Mouse (Mus musculus) limb, embryonic 15.5 days (tissue): ENCODE data around the gene Fbxl19. TPM values are rescaled to one million over a fixed set of nuclear protein-coding genes. Genes with fewer than 3 reads are reported as not detected.
"Not testable (repeated sequence)": the region's sequence is repeated elsewhere in the genome, so short reads cannot be mapped to it uniquely, and the experiment has no call there.

ENCODE experiments used
- ATAC-seq: fragments of 200-750 bp; cut with Nextera tagmentation; 2 replicates; pipeline ENCODE4 v1.8.0; 2017; ENCODE audit warnings: low read depth, moderate TSS enrichment; ENCODE audit not compliant: insufficient number of reproducible peaks, low FRiP score, low TSS enrichment
- H3K27ac ChIP-seq: fragments of 300-500 bp; sonication (generic); 2 replicates; pipeline ENCODE4 v1.5.1; 2015; ENCODE audit warnings: moderate library complexity, mild to moderate bottlenecking, inconsistent platforms
- H3K27me3 ChIP-seq: fragments of 300-500 bp; sonication (generic); 2 replicates; pipeline ENCODE4 v1.6.1; 2015; ENCODE audit warnings: inconsistent platforms
- H3K36me3 ChIP-seq: fragments of 300-500 bp; sonication (generic); 2 replicates; pipeline ENCODE4 v1.6.1; 2015; ENCODE audit warnings: inconsistent platforms
- H3K4me1 ChIP-seq: fragments of 300-500 bp; sonication (generic); 2 replicates; pipeline ENCODE4 v1.6.1; 2015; ENCODE audit warnings: inconsistent platforms
- H3K4me2 ChIP-seq: fragments of 300-500 bp; sonication (generic); 2 replicates; pipeline ENCODE4 v1.6.1; 2015; ENCODE audit warnings: mild to moderate bottlenecking, inconsistent platforms
- H3K4me3 ChIP-seq: fragments of 300-500 bp; sonication (generic); 2 replicates; pipeline ENCODE4 v1.5.1; 2015; ENCODE audit warnings: mild to moderate bottlenecking, inconsistent platforms
- H3K9ac ChIP-seq: fragments of 300-500 bp; sonication (generic); 2 replicates; pipeline ENCODE4 v1.6.1; 2015; ENCODE audit warnings: inconsistent platforms
- H3K9me3 ChIP-seq: fragments of 300-500 bp; sonication (generic); 2 replicates; pipeline ENCODE4 v1.6.1; 2016; ENCODE audit warnings: inconsistent platforms
- WGBS: fragments of 180-500 bp; shearing (Covaris S2); methylation state at CpG from one replicate; pipeline ENCODE4 v1.1.7; 2015; 5-methylcytosine and 5-hydroxymethylcytosine counted together
- polyA plus RNA-seq: library from polyadenylated mRNA; unstranded; fragments of >200 nt; fragmentation: Nextera tagmentation; extraction: Ambion mirVana; gene quantifications from 2 replicates; pipeline ENCODE4 v1.2.1, GENCODE M21; 2015

Fbxl19 gene
- polyA plus RNA-seq, 1 experiment from 2014 or later = 4.3 TPM

DNA sequence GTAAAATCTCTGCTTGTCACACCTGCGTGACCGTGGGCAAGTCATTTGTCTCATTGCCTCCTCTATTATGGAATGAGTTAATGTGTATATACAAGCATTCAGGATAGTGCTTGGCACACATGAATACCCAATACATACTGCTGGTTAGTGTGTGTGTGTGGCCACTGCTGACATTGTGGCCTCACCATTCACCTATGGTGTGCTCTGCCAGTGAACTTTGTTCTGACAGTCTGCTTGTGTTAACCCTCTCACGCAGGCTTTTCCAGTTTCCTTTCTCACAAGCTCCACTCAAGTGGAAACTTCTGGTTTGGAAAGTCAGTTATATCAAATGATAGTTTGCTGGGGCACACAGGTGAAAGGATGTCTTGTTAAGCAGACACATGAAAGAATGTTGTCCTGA is 33.3 kb upstream of the Fbxl19 start:
- peak overlapping the region; percentile 99 for H3K27ac ChIP-seq
- ATAC-seq = no peak
- no peaks in the 10 kb centered on the region for H3K27me3 ChIP-seq
- no peaks in the 10 kb centered on the region for H3K9me3 ChIP-seq
- H3K36me3 ChIP-seq = peaks cover 22% of the 10 kb centered on the region
- H3K4me2 ChIP-seq = no peak overlapping the region
- H3K4me1 ChIP-seq = peaks cover 58% of the 10 kb centered on the region
- H3K4me3 ChIP-seq = no peak overlapping the region
- WGBS = 86% methylated on average over 3 of the region's 3 CpGs
- H3K9ac ChIP-seq = no peak overlapping the region

DNA sequence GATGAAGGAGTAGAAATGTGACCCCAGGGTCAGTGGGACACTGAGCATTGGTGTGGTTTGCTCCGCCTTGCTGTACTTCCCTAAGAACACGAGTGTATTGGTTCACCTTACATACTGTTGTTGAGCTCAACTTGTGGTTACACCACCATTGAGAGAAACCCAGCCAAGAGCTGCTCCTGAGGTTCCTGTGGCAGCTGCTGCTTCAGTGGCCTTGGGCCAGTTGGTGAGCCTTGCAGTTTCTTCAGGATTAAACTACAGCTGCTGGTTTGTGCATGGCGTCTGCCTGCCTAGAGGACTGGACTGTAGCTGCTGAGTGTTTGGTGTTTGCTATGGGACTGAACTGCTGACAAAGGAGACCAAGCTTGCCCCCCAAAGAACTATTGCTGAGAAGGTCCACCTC is 32.9 kb upstream of the Fbxl19 start:
- Histone ChIP-seq H3K4me3 (no peak overlapping the region), H3K4me2 (peak overlapping the region; percentile 60), H3K27ac (peak overlapping the region; percentile 99), H3K4me1 (peaks cover 56% of the 10 kb centered on the region), H3K9me3 (no peaks in the 10 kb centered on the region), H3K9ac (no peak overlapping the region), H3K36me3 (peaks cover 20% of the 10 kb centered on the region), H3K27me3 (no peaks in the 10 kb centered on the region)
- ATAC-seq = no peak
- 46% methylated on average over 3 of the region's 3 CpGs for WGBS

DNA sequence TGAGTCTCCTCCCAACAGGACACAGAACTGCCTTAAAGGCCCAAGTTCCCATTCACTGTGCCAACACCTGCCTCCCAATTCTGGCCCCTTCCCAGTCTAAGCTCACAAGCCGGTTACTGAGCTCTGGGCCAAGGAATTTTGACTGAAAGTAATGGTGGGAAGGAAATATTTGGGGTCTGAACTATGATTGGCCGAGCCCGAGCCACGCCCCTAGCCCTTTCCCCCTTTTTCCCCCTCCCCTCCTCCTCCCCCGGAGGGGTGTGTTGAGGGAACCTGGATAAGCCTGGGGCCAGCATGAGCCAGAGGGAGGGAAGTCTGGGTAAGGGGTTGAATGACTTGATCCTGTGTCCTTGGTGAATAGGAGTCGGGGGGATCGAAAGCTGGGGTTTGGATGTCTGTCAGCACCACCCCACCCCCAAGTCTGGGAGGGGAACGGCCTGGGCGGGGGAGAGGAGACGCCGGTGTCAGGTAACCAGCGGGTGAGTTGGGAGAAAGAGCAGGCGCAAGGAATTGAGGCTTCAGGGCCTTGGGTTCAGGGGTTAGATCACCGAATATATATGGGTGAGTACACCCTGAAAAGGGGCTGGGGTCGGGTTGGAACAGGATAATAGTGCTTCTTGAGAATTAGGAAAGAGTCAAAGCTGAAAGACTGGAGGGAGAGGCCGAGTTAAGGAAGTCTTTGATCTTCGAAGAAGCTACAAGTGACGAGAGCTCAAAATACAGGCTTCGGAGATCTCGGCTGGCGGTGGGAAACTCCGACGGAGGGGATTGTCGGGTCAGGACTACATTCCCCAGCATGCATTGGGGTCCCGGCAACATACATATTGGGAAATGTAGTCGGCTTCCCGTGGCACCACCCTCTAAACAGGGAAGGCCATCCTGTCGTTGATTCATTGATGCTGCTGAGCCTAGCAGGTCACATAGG is 31.6 kb upstream of the Fbxl19 start, which contains the start of gene Ctf1:
TSS of gene Ctf1 (plus strand) at position 276 of the 925 bp plus-strand sequence.
- H3K27ac ChIP-seq = peak within 1 kb of the TSS; percentile 99
- H3K36me3 ChIP-seq = peaks cover 15% of the 10 kb centered on the region
- ATAC-seq = peak; percentile 82
- H3K9ac ChIP-seq = peak within 1 kb of the TSS; percentile 45
- 2% methylated on average over 28 of the region's 28 CpGs for WGBS
- H3K4me3 ChIP-seq = peak within 1 kb of the TSS; percentile 50
- H3K4me2 ChIP-seq = peak within 1 kb of the TSS; percentile 60
- peaks cover 53% of the 10 kb centered on the region for H3K4me1 ChIP-seq
- H3K27me3 ChIP-seq = no peaks in the 10 kb centered on the region
- H3K9me3 ChIP-seq = no peaks in the 10 kb centered on the region

DNA sequence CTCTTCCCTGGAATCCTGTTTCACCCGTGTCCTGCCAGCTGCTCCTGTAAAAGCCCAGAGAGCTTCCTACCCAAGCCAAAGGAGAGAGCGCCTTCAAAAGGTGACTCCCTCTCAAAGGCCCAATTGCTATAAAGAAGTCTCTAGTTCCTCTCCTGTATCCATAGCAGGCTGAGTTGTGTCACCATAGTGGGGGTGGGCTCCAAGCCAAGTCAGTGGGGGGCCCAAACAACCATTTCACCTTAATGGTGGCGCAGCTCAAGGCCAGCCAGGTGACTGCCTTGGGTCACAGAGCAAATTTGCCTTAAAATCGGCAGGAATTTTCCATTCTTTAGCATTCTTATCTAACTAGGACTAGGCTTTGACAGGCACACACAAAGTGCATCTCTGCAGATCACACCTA is 29.5 kb upstream of the Fbxl19 start:
- no peak overlapping the region for H3K9ac ChIP-seq
- no peak overlapping the region for H3K4me3 ChIP-seq
- H3K36me3 ChIP-seq = peaks cover 28% of the 10 kb centered on the region
- 78% methylated on average over 4 of the region's 4 CpGs for WGBS
- H3K4me1 ChIP-seq = peaks cover 43% of the 10 kb centered on the region
- ATAC-seq = no peak
- H3K4me2 ChIP-seq = no peak overlapping the region
- H3K27ac ChIP-seq = no peak overlapping the region
- H3K27me3 ChIP-seq = no peaks in the 10 kb centered on the region
- no peaks in the 10 kb centered on the region for H3K9me3 ChIP-seq

DNA sequence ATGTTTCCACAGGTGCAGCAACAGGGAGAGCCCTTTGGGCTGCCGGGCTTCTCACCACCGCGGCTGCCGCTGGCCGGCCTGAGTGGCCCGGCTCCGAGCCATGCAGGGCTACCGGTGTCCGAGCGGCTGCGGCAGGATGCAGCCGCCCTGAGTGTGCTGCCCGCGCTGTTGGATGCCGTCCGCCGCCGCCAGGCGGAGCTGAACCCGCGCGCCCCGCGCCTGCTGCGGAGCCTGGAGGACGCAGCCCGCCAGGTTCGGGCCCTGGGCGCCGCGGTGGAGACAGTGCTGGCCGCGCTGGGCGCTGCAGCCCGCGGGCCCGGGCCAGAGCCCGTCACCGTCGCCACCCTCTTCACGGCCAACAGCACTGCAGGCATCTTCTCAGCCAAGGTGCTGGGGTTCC is 27.4 kb upstream of the Fbxl19 start:
- Histone ChIP-seq H3K27ac (no peak overlapping the region), H3K4me3 (peak overlapping the region; percentile 35), H3K36me3 (peaks cover 28% of the 10 kb centered on the region), H3K4me1 (peaks cover 28% of the 10 kb centered on the region), H3K9me3 (no peaks in the 10 kb centered on the region), H3K4me2 (peak overlapping the region; percentile 63), H3K9ac (peak overlapping the region; percentile 47; the same call in 1 of the 2 replicates), H3K27me3 (no peaks in the 10 kb centered on the region)
- no peak for ATAC-seq
- 4% methylated on average over 41 of the region's 41 CpGs for WGBS

DNA sequence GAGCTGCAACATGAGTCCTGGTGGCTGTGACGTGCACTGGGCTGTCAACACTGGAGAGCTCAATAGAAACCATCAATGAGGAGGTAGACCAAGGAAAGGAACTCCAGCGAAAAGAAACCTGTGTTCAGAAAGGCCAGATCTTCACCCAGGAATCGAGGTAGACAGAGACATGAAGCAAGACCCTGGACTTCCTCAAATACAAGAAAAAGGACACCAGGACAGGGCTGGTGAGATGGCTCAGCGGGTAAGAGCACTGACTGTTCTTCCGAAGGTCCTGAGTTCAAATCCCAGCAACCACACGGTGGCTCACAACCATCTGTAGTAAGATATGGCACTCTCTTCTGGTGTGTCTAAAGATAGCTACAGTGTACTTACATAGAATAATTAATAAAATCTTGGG is 26.0 kb upstream of the Fbxl19 start:
- Histone ChIP-seq H3K9me3 (no peaks in the 10 kb centered on the region), H3K27ac (no peak overlapping the region), H3K27me3 (no peaks in the 10 kb centered on the region), H3K9ac (no peak overlapping the region), H3K4me2 (no peak overlapping the region), H3K4me3 (no peak overlapping the region), H3K36me3 (peaks cover 28% of the 10 kb centered on the region), H3K4me1 (peaks cover 22% of the 10 kb centered on the region)
- ATAC-seq = no peak
- WGBS = 86% methylated on average over 6 of the region's 6 CpGs

DNA sequence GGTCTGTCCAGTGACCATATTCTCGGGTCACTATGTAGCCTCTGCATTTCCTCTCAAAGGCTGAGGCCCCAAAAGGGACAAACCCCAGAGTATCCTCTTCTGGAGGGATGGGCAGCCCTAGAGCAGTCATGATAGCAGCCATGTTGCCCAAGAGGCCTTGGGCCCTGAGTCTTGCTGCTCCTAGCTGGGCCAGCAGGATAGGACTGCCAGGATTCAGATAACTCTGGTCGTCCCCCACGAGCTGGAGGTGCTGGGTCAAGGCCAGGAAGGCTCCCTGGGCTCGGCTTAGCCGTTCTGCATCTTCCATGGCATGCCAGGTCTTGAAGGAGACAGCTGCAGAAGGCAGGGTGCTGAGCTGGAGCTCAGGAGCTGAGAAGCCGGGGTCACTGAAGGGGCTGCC is 25.1 kb upstream of the Fbxl19 start:
- no peak overlapping the region for H3K4me3 ChIP-seq
- no peaks in the 10 kb centered on the region for H3K27me3 ChIP-seq
- H3K4me1 ChIP-seq = peaks cover 16% of the 10 kb centered on the region
- no peaks in the 10 kb centered on the region for H3K9me3 ChIP-seq
- no peak overlapping the region for H3K9ac ChIP-seq
- 88% methylated on average over 6 of the region's 6 CpGs for WGBS
- H3K27ac ChIP-seq = no peak overlapping the region
- H3K36me3 ChIP-seq = peaks cover 28% of the 10 kb centered on the region
- ATAC-seq = no peak
- no peak overlapping the region for H3K4me2 ChIP-seq

DNA sequence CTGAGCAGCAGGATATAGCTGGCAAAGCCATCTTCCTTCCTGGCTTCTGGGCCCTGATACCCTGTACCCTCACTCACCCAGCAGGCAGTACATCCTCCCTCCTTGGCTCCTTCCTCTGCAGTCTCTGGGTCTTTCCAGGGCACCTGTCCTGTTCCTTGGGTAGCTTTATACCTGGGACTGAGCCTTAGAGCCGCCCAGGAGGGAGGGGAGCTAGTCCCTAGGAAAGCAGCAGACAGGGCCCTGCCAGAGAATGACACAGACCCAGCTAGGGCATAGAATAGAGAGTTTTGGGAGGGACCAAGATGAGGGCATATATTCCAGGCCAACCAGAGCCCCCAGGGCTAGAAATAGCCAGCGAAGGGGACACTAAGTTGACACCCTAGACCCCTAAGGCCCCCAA is 18.9 kb upstream of the Fbxl19 start:
- 41% methylated on average over 2 of the region's 2 CpGs for WGBS
- no peaks in the 10 kb centered on the region for H3K36me3 ChIP-seq
- no peak for ATAC-seq
- H3K27ac ChIP-seq = no peak overlapping the region
- no peak overlapping the region for H3K4me2 ChIP-seq
- no peak overlapping the region for H3K4me3 ChIP-seq
- no peaks in the 10 kb centered on the region for H3K9me3 ChIP-seq
- no peaks in the 10 kb centered on the region for H3K27me3 ChIP-seq
- H3K9ac ChIP-seq = no peak overlapping the region
- no peaks in the 10 kb centered on the region for H3K4me1 ChIP-seq

DNA sequence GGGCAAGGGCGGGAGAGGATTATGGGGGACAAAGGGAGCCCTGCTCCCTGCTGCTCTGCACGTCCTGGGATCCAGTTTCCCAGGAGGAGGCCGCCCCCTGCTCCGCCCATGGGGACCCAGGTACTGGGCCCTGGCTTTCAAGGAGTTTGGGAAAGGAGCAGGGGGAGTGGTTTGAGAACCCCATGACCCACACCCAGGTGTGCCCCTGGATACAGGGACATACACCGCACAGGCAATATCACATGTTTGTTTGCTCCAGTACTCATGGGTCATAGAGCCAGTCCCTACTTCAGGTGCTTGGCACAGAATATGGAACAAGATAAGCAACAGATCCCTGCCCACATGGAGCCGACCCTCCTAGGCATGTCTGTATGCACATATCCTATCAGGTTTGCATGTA is 18.4 kb upstream of the Fbxl19 start:
- Histone ChIP-seq H3K9me3 (no peaks in the 10 kb centered on the region), H3K9ac (no peak overlapping the region), H3K36me3 (no peaks in the 10 kb centered on the region), H3K4me2 (no peak overlapping the region), H3K4me3 (no peak overlapping the region), H3K27ac (no peak overlapping the region), H3K27me3 (no peaks in the 10 kb centered on the region), H3K4me1 (no peaks in the 10 kb centered on the region)
- 58% methylated on average over 6 of the region's 6 CpGs for WGBS
- ATAC-seq = no peak

DNA sequence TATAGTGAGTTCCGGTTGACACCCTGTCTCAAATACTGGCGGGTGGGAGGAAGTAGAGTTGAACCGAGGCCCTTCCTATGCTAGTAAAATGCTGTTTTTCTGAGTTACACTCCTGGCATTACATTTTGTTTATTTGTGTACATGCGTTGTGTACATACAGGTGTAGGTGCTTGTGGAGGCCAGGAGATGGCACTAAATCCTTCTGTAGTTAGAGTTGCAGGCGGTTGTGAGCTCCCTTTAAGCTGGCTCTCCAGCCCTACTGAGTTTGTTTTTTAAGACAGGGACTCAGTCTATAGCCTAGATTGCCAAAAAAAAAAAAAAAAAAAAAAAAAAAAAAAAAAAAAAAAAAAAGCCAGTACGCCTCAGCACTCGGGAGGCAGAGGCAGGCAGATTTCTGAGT is 16.4 kb upstream of the Fbxl19 start:
- Histone ChIP-seq H3K4me2 (no peak overlapping the region), H3K9me3 (no peaks in the 10 kb centered on the region), H3K36me3 (no peaks in the 10 kb centered on the region), H3K4me1 (no peaks in the 10 kb centered on the region), H3K27ac (no peak overlapping the region), H3K9ac (no peak overlapping the region), H3K4me3 (no peak overlapping the region), H3K27me3 (no peaks in the 10 kb centered on the region)
- 80% methylated on average over 7 of the region's 7 CpGs for WGBS
- no peak for ATAC-seq

DNA sequence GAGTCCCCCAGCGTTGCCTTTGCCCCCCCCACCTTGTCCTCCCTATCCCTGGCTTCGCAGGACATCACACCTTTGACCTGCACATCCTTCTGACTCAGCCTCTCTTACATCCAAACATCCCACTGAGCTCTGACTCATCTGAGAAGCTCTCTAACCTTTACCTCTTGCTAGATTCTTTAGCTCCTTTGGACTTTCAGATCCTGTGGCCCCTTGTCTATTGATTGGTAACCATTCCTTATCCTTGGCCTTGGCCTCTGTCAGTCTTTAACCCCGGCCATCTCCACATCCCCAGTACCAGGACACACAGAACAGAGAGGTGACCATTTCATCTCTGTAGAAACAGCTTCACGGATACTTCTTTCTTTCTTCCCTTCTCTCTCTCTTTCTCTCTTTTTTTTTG is 14.2 kb upstream of the Fbxl19 start:
- Histone ChIP-seq H3K27ac (no peak overlapping the region), H3K4me1 (no peaks in the 10 kb centered on the region), H3K9ac (no peak overlapping the region), H3K4me3 (no peak overlapping the region), H3K4me2 (no peak overlapping the region), H3K27me3 (no peaks in the 10 kb centered on the region), H3K9me3 (no peaks in the 10 kb centered on the region), H3K36me3 (no peaks in the 10 kb centered on the region)
- WGBS = 65% methylated on average over 4 of the region's 4 CpGs
- ATAC-seq = no peak

DNA sequence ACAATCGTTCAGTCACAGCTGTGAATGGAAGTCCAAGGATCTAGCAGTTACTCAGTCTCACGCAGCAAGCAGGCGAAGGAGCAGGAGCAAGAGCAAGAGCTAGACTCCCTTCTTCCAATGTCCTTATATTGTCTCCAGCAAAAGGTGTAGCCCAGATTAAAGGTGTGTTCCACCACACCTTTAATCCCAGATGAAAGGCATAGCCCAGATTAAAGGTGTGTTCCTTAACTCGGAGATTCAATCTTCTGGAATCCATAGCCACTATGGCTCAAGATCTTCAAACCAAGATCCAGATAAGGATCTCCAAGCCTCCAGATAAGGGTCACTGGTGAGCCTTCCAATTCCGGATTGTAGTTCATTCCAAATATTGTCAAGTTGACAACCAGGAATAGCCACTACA is 12.3 kb upstream of the Fbxl19 start, which contains the start of gene Ctf2:
TSS of gene Ctf2 (minus strand) at position 101 of the 400 bp plus-strand sequence.
- H3K4me3 ChIP-seq, H3K4me1 ChIP-seq, H3K27ac ChIP-seq, H3K9ac ChIP-seq, H3K4me2 ChIP-seq, ATAC-seq, H3K9me3 ChIP-seq, H3K36me3 ChIP-seq, H3K27me3 ChIP-seq: not testable (repeated sequence)
- WGBS = no CpG with 5 or more reads among the region's 5 CpGs
